Mouse (Mus musculus): Measurements from ENCODE around the gene Lce1g. TPM values are rescaled to one million over a fixed set of nuclear protein-coding genes. Genes with fewer than 3 reads are reported as not detected.

Lce1g gene
- total RNA-seq (2015; ENCODE audit: low replicate concordance) = not detected in 2 replicates
- not detected in 2 replicates for total RNA-seq (2017; ENCODE audit: low replicate concordance)

- ATAC-seq (replicated peaks; ENCODE audit: low FRiP score, poor library complexity, severe bottlenecking) = no peak
These were observed at the start of gene Lce1g for GRCm38 (mm10) chr3:92752238-92752637. Gene Lce1g, minus strand, starts transcription at chr3:92752338.

- ATAC-seq (replicated peaks; ENCODE audit: low FRiP score, poor library complexity, severe bottlenecking) = no peak
These were observed 38.3 kb upstream of the Lce1g start, which contains the start of gene Lce1j for GRCm38 (mm10) chr3:92790414-92790813. Gene Lce1j, minus strand, starts transcription at chr3:92790514.

GRCm38 (mm10) chr3:92778799-92779198 lies 26.7 kb upstream of the Lce1g start, which contains the start of gene Lce1i:
Gene Lce1i, minus strand, starts transcription at chr3:92778899.
- no peak for ATAC-seq (replicated peaks; ENCODE audit: low FRiP score, poor library complexity, severe bottlenecking)

- no peak for ATAC-seq (replicated peaks; ENCODE audit: low FRiP score, poor library complexity, severe bottlenecking)
These were observed 19.4 kb upstream of the Lce1g start for GRCm38 (mm10) chr3:92771573-92771972.

- no peak for ATAC-seq (replicated peaks; ENCODE audit: low FRiP score, poor library complexity, severe bottlenecking)
These were observed 12.8 kb upstream of the Lce1g start, which contains the start of gene Lce1h for GRCm38 (mm10) chr3:92764965-92765364. Gene Lce1h, minus strand, starts transcription at chr3:92765065.

GRCm38 (mm10) chr3:92753197-92753596 lies 1.1 kb upstream of the Lce1g start:
- ATAC-seq (replicated peaks; ENCODE audit: low FRiP score, poor library complexity, severe bottlenecking) = no peak

GRCm38 (mm10) chr3:92738996-92739395 lies 13.1 kb downstream of the Lce1g start, which contains the start of gene Gm38119:
Gene Gm38119, minus strand, starts transcription at chr3:92739096.
- no peak for ATAC-seq (replicated peaks; ENCODE audit: low FRiP score, poor library complexity, severe bottlenecking)

GRCm38 (mm10) chr3:92722631-92723030 lies 29.5 kb downstream of the Lce1g start:
- no peak for ATAC-seq (replicated peaks; ENCODE audit: low FRiP score, poor library complexity, severe bottlenecking)

- no peak for ATAC-seq (replicated peaks; ENCODE audit: low FRiP score, poor library complexity, severe bottlenecking)
These were observed 31.9 kb downstream of the Lce1g start, which contains the start of gene Lce1f for GRCm38 (mm10) chr3:92720250-92720649. Gene Lce1f, minus strand, starts transcription at chr3:92720350.

GRCm38 (mm10) chr3:92715122-92715521 lies 37.0 kb downstream of the Lce1g start:
- ATAC-seq (replicated peaks; ENCODE audit: low FRiP score, poor library complexity, severe bottlenecking) = no peak

- ATAC-seq (replicated peaks; ENCODE audit: low FRiP score, poor library complexity, severe bottlenecking) = no peak
These were observed 43.2 kb downstream of the Lce1g start, which contains the start of gene Lce1e for GRCm38 (mm10) chr3:92708974-92709373. Gene Lce1e, minus strand, starts transcription at chr3:92709074.

Other genes with a start within 250 kb of the Lce1g start
- gene 2310046K23Rik, start 217.8 kb downstream of the Lce1g start, total RNA-seq (2015; ENCODE audit: low replicate concordance) = not detected in 2 replicates
- not detected in 2 replicates for gene 2310046K23Rik, start 217.8 kb downstream of the Lce1g start, total RNA-seq (2017; ENCODE audit: low replicate concordance)
- gene Ivl, start 178.6 kb downstream of the Lce1g start, total RNA-seq (2015; ENCODE audit: low replicate concordance) = 1.0 TPM in 1 of 2 replicates, not detected in the other
- gene Ivl, start 178.6 kb downstream of the Lce1g start, total RNA-seq (2017; ENCODE audit: low replicate concordance) = 0.56 TPM in 1 of 2 replicates, not detected in the other
- not detected in 2 replicates for gene Smcp, start 163.3 kb downstream of the Lce1g start, total RNA-seq (2015; ENCODE audit: low replicate concordance)
- not detected in 2 replicates for gene Smcp, start 163.3 kb downstream of the Lce1g start, total RNA-seq (2017; ENCODE audit: low replicate concordance)
- not detected in 2 replicates for gene 2210017I01Rik, start 144.8 kb downstream of the Lce1g start, total RNA-seq (2015; ENCODE audit: low replicate concordance)
- gene 2210017I01Rik, start 144.8 kb downstream of the Lce1g start, total RNA-seq (2017; ENCODE audit: low replicate concordance) = not detected in 2 replicates
- not detected in 2 replicates for gene Lce6a, start 130.7 kb downstream of the Lce1g start, total RNA-seq (2015; ENCODE audit: low replicate concordance)
- gene Lce6a, start 130.7 kb downstream of the Lce1g start, total RNA-seq (2017; ENCODE audit: low replicate concordance) = not detected in 2 replicates
- gene Lce1a1, start 104.0 kb downstream of the Lce1g start, total RNA-seq (2015; ENCODE audit: low replicate concordance) = not detected in 2 replicates
- not detected in 2 replicates for gene Lce1a1, start 104.0 kb downstream of the Lce1g start, total RNA-seq (2017; ENCODE audit: low replicate concordance)
- gene Lce1b, start 95.4 kb downstream of the Lce1g start, total RNA-seq (2015; ENCODE audit: low replicate concordance) = not detected in 2 replicates
- gene Lce1b, start 95.4 kb downstream of the Lce1g start, total RNA-seq (2017; ENCODE audit: low replicate concordance) = not detected in 2 replicates
- gene Lce1a2, start 82.0 kb downstream of the Lce1g start, total RNA-seq (2015; ENCODE audit: low replicate concordance) = not detected in 2 replicates
- gene Lce1a2, start 82.0 kb downstream of the Lce1g start, total RNA-seq (2017; ENCODE audit: low replicate concordance) = not detected in 2 replicates
- gene Lce1c, start 73.1 kb downstream of the Lce1g start, total RNA-seq (2015; ENCODE audit: low replicate concordance) = not detected in 2 replicates
- gene Lce1c, start 73.1 kb downstream of the Lce1g start, total RNA-seq (2017; ENCODE audit: low replicate concordance) = not detected in 2 replicates
- gene Lce1d, start 65.1 kb downstream of the Lce1g start, total RNA-seq (2015; ENCODE audit: low replicate concordance) = not detected in 2 replicates
- gene Lce1d, start 65.1 kb downstream of the Lce1g start, total RNA-seq (2017; ENCODE audit: low replicate concordance) = not detected in 2 replicates
- not detected in 2 replicates for gene Lce1e, start 43.3 kb downstream of the Lce1g start, total RNA-seq (2015; ENCODE audit: low replicate concordance)
- not detected in 2 replicates for gene Lce1e, start 43.3 kb downstream of the Lce1g start, total RNA-seq (2017; ENCODE audit: low replicate concordance)
- gene Lce1f, start 32.0 kb downstream of the Lce1g start, total RNA-seq (2015; ENCODE audit: low replicate concordance) = not detected in 2 replicates
- gene Lce1f, start 32.0 kb downstream of the Lce1g start, total RNA-seq (2017; ENCODE audit: low replicate concordance) = not detected in 2 replicates
- not detected in 2 replicates for gene Gm38119, start 13.2 kb downstream of the Lce1g start, total RNA-seq (2015; ENCODE audit: low replicate concordance)
- gene Gm38119, start 13.2 kb downstream of the Lce1g start, total RNA-seq (2017; ENCODE audit: low replicate concordance) = not detected in 2 replicates
- gene Lce1h, start 12.7 kb upstream of the Lce1g start, total RNA-seq (2015; ENCODE audit: low replicate concordance) = not detected in 2 replicates
- gene Lce1h, start 12.7 kb upstream of the Lce1g start, total RNA-seq (2017; ENCODE audit: low replicate concordance) = not detected in 2 replicates
- not detected in 2 replicates for gene Lce1i, start 26.6 kb upstream of the Lce1g start, total RNA-seq (2015; ENCODE audit: low replicate concordance)
- gene Lce1i, start 26.6 kb upstream of the Lce1g start, total RNA-seq (2017; ENCODE audit: low replicate concordance) = not detected in 2 replicates
- gene Lce1j, start 38.2 kb upstream of the Lce1g start, total RNA-seq (2015; ENCODE audit: low replicate concordance) = not detected in 2 replicates
- gene Lce1j, start 38.2 kb upstream of the Lce1g start, total RNA-seq (2017; ENCODE audit: low replicate concordance) = not detected in 2 replicates
- not detected in 2 replicates for gene Lce1k, start 55.6 kb upstream of the Lce1g start, total RNA-seq (2015; ENCODE audit: low replicate concordance)
- not detected in 2 replicates for gene Lce1k, start 55.6 kb upstream of the Lce1g start, total RNA-seq (2017; ENCODE audit: low replicate concordance)
- gene Kprp, start 74.9 kb upstream of the Lce1g start, total RNA-seq (2015; ENCODE audit: low replicate concordance) = not detected in 2 replicates
- gene Kprp, start 74.9 kb upstream of the Lce1g start, total RNA-seq (2017; ENCODE audit: low replicate concordance) = not detected in 2 replicates
- gene Lce1l, start 98.9 kb upstream of the Lce1g start, total RNA-seq (2015; ENCODE audit: low replicate concordance) = not detected in 2 replicates
- not detected in 2 replicates for gene Lce1l, start 98.9 kb upstream of the Lce1g start, total RNA-seq (2017; ENCODE audit: low replicate concordance)
- gene 2310050C09Rik, start 117.9 kb upstream of the Lce1g start, total RNA-seq (2015; ENCODE audit: low replicate concordance) = not detected in 2 replicates
- not detected in 2 replicates for gene 2310050C09Rik, start 117.9 kb upstream of the Lce1g start, total RNA-seq (2017; ENCODE audit: low replicate concordance)
- not detected in 2 replicates for gene Lce3a, start 173.9 kb upstream of the Lce1g start, total RNA-seq (2015; ENCODE audit: low replicate concordance)
- not detected in 2 replicates for gene Lce3a, start 173.9 kb upstream of the Lce1g start, total RNA-seq (2017; ENCODE audit: low replicate concordance)
- not detected in 2 replicates for gene Lce3b, start 180.6 kb upstream of the Lce1g start, total RNA-seq (2015; ENCODE audit: low replicate concordance)
- not detected in 2 replicates for gene Lce3b, start 180.6 kb upstream of the Lce1g start, total RNA-seq (2017; ENCODE audit: low replicate concordance)
- not detected in 2 replicates for gene Lce3c, start 192.1 kb upstream of the Lce1g start, total RNA-seq (2015; ENCODE audit: low replicate concordance)
- gene Lce3c, start 192.1 kb upstream of the Lce1g start, total RNA-seq (2017; ENCODE audit: low replicate concordance) = not detected in 2 replicates
- gene Lce3d, start 205.1 kb upstream of the Lce1g start, total RNA-seq (2015; ENCODE audit: low replicate concordance) = not detected in 2 replicates
- not detected in 2 replicates for gene Lce3d, start 205.1 kb upstream of the Lce1g start, total RNA-seq (2017; ENCODE audit: low replicate concordance)
- gene Lce3e, start 214.7 kb upstream of the Lce1g start, total RNA-seq (2015; ENCODE audit: low replicate concordance) = not detected in 2 replicates
- gene Lce3e, start 214.7 kb upstream of the Lce1g start, total RNA-seq (2017; ENCODE audit: low replicate concordance) = not detected in 2 replicates
- not detected in 2 replicates for gene Lce3f, start 239.9 kb upstream of the Lce1g start, total RNA-seq (2015; ENCODE audit: low replicate concordance)
- gene Lce3f, start 239.9 kb upstream of the Lce1g start, total RNA-seq (2017; ENCODE audit: low replicate concordance) = not detected in 2 replicates